Mouse (Mus musculus) CH12.LX (cell line): ENCODE measurements around the gene Mrpl38. TPM values are rescaled to one million over a fixed set of nuclear protein-coding genes. Genes with fewer than 3 reads are reported as not detected.

Experiments used
- DNase-seq: peaks from one replicate; pipeline ENCODE4 v3.0.0-alpha.2; 2013; ENCODE audit errors: extremely low read depth
- H3K27ac ChIP-seq: 2 replicates; pipeline ENCODE4 v1.5.1; 2012; ENCODE audit warnings: low read depth, mild to moderate bottlenecking, control low read depth, moderate library complexity; ENCODE audit not compliant: insufficient read depth
- H3K27me3 ChIP-seq: replicated peaks from 2 replicates; pipeline ENCODE3; 2012; ENCODE audit warnings: inconsistent platforms
- H3K36me3 ChIP-seq, 2 experiments: replicated peaks in 1 of 2; 2 replicates each; pipeline versions ENCODE3 to v1.6.1; 2012; ENCODE audit warnings: inconsistent platforms in 1 of 2, low read length in 1 of 2, mild to moderate bottlenecking in 1 of 2, mixed read lengths in 1 of 2, moderate library complexity in 1 of 2; ENCODE audit not compliant: control insufficient read depth in 1 of 2, insufficient read depth in 1 of 2
- H3K4me1 ChIP-seq, 2 experiments: 2 replicates each; pipeline ENCODE4 v1.6.1; 2012; ENCODE audit warnings: inconsistent platforms in 1 of 2, moderate library complexity in 1 of 2; ENCODE audit not compliant: insufficient read depth in 2 of 2, control insufficient read depth in 1 of 2
- H3K4me2 ChIP-seq: 2 replicates; pipeline ENCODE4 v1.6.1; 2012; ENCODE audit warnings: low read depth, mild to moderate bottlenecking, control low read depth; ENCODE audit not compliant: poor library complexity, insufficient read depth, severe bottlenecking
- H3K4me3 ChIP-seq, 3 experiments: fragments of 150-350 bp in 1 of 3; sonication (generic) in 1 of 3; replicated peaks in 1 of 3; 2 replicates each; pipeline versions ENCODE3 to v1.5.1; 2011 to 2012; ENCODE audit warnings: low read depth in 2 of 3, low read length in 2 of 3, mild to moderate bottlenecking in 2 of 3, moderate library complexity in 2 of 3, control low read depth in 1 of 3, improper control_type of control experiment in 1 of 3, inconsistent platforms in 1 of 3, mixed read lengths in 1 of 3; ENCODE audit not compliant: poor library complexity in 1 of 3
- H3K79me2 ChIP-seq: replicated peaks from 2 replicates; pipeline ENCODE4 v1.6.1; 2012; ENCODE audit warnings: mild to moderate bottlenecking, moderate library complexity; ENCODE audit not compliant: control insufficient read depth, poor library complexity, insufficient read depth, severe bottlenecking; ENCODE audit errors: extremely low read depth
- H3K9ac ChIP-seq: 2 replicates; pipeline ENCODE4 v1.6.1; 2012; ENCODE audit warnings: low read depth, mild to moderate bottlenecking, control low read depth, moderate library complexity; ENCODE audit not compliant: insufficient read depth
- H3K9me3 ChIP-seq: replicated peaks from 2 replicates; pipeline ENCODE3; 2012; ENCODE audit warnings: low read length, inconsistent platforms, mixed read lengths
- BHLHE40 ChIP-seq: IDR thresholded peaks from 2 replicates; pipeline ENCODE4 v1.6.1; 2011; ENCODE audit warnings: mild to moderate bottlenecking, low read depth, low read length, improper control_type of control experiment
- CHD1 ChIP-seq: IDR thresholded peaks from 2 replicates; pipeline ENCODE4 v1.6.1; 2012; ENCODE audit warnings: low read depth, low read length, improper control_type of control experiment, inconsistent platforms
- CHD2 ChIP-seq: IDR thresholded peaks from 2 replicates; pipeline ENCODE4 v1.6.1; 2011; ENCODE audit warnings: low read length, improper control_type of control experiment
- CTCF ChIP-seq, 2 experiments: IDR thresholded peaks in 1 of 2; conservative IDR thresholded peaks in 1 of 2; 2 replicates each; pipeline ENCODE4 v1.5.1; 2011 to 2012; ENCODE audit warnings: low read depth in 2 of 2, low read length in 2 of 2, improper control_type of control experiment in 1 of 2, inconsistent platforms in 1 of 2, mild to moderate bottlenecking in 1 of 2, moderate library complexity in 1 of 2
- E2F4 ChIP-seq: IDR thresholded peaks from 2 replicates; pipeline ENCODE4 v1.6.1; 2011; ENCODE audit warnings: low read depth, low read length, improper control_type of control experiment; ENCODE audit not compliant: insufficient replicate concordance
- ELF1 ChIP-seq: IDR thresholded peaks from 2 replicates; pipeline ENCODE4 v1.6.1; 2014; ENCODE audit warnings: low read depth, mild to moderate bottlenecking, inconsistent platforms, low read length, improper control_type of control experiment
- EP300 ChIP-seq: IDR thresholded peaks from 2 replicates; pipeline ENCODE4 v1.6.1; 2011; ENCODE audit warnings: low read length, improper control_type of control experiment
- ETS1 ChIP-seq: conservative IDR thresholded peaks from 2 replicates; pipeline ENCODE4 v1.6.1; 2012; ENCODE audit warnings: low read depth, mild to moderate bottlenecking, inconsistent platforms, low read length, improper control_type of control experiment, moderate library complexity
- GABPA ChIP-seq: IDR thresholded peaks from 2 replicates; pipeline ENCODE4 v1.6.1; 2012; ENCODE audit warnings: low read depth, low read length, improper control_type of control experiment, inconsistent platforms; ENCODE audit not compliant: insufficient replicate concordance
- HCFC1 ChIP-seq: IDR thresholded peaks from 2 replicates; pipeline ENCODE4 v1.6.1; 2012; ENCODE audit warnings: low read depth, mild to moderate bottlenecking, inconsistent platforms, low read length, improper control_type of control experiment
- JUND ChIP-seq: conservative IDR thresholded peaks from 2 replicates; pipeline ENCODE4 v1.6.1; 2011; ENCODE audit warnings: low read depth, low read length, improper control_type of control experiment
- KAT2A ChIP-seq: IDR thresholded peaks from 2 replicates; pipeline ENCODE4 v1.6.1; 2012; ENCODE audit warnings: low read length, improper control_type of control experiment, inconsistent platforms; ENCODE audit not compliant: insufficient replicate concordance
- MAFK ChIP-seq: IDR thresholded peaks from 2 replicates; pipeline ENCODE4 v1.6.1; 2011; ENCODE audit warnings: low read length, improper control_type of control experiment; ENCODE audit not compliant: insufficient replicate concordance
- MAX ChIP-seq: IDR thresholded peaks from 2 replicates; pipeline ENCODE4 v1.6.1; 2011; ENCODE audit warnings: low read length, improper control_type of control experiment
- MAZ ChIP-seq: IDR thresholded peaks from 2 replicates; pipeline ENCODE4 v1.6.1; 2012; ENCODE audit warnings: low read depth, mild to moderate bottlenecking, inconsistent platforms, low read length, improper control_type of control experiment, moderate library complexity
- MEF2A ChIP-seq: IDR thresholded peaks from 2 replicates; pipeline ENCODE4 v1.6.1; 2014; ENCODE audit warnings: low read depth, mild to moderate bottlenecking, inconsistent platforms, low read length, improper control_type of control experiment, borderline replicate concordance
- NELFE ChIP-seq: IDR thresholded peaks from 2 replicates; pipeline ENCODE4 v1.6.1; 2011; ENCODE audit warnings: low read depth, low read length, improper control_type of control experiment
- NRF1 ChIP-seq: IDR thresholded peaks from 2 replicates; pipeline ENCODE4 v1.6.1; 2014; ENCODE audit warnings: low read depth, mild to moderate bottlenecking, inconsistent platforms, low read length, improper control_type of control experiment, moderate library complexity
- POLR2A ChIP-seq: IDR thresholded peaks from 2 replicates; pipeline ENCODE4 v1.6.1; 2011; ENCODE audit warnings: low read depth, mild to moderate bottlenecking, improper control_type of control experiment, low read length
- POLR2AphosphoS2 ChIP-seq: IDR thresholded peaks from 2 replicates; pipeline ENCODE4 v1.6.1; 2011; ENCODE audit warnings: low read depth, low read length, improper control_type of control experiment
- RAD21 ChIP-seq: IDR thresholded peaks from 2 replicates; pipeline ENCODE4 v1.6.1; 2011; ENCODE audit warnings: low read depth, mild to moderate bottlenecking, low read length, improper control_type of control experiment, moderate library complexity
- RCOR1 ChIP-seq: conservative IDR thresholded peaks from 2 replicates; pipeline ENCODE4 v1.6.1; 2012; ENCODE audit warnings: low read depth, mild to moderate bottlenecking, inconsistent platforms, low read length, improper control_type of control experiment
- SIN3A ChIP-seq: IDR thresholded peaks from 2 replicates; pipeline ENCODE4 v1.6.1; 2012; ENCODE audit warnings: low read length, improper control_type of control experiment, inconsistent platforms
- SMC3 ChIP-seq: IDR thresholded peaks from 2 replicates; pipeline ENCODE4 v1.6.1; 2011; ENCODE audit warnings: low read depth, low read length, improper control_type of control experiment
- TBP ChIP-seq: conservative IDR thresholded peaks from 2 replicates; pipeline ENCODE4 v1.6.1; 2011; ENCODE audit warnings: low read depth, low read length, improper control_type of control experiment
- TCF12 ChIP-seq: IDR thresholded peaks from 2 replicates; pipeline ENCODE4 v1.6.1; 2014; ENCODE audit warnings: low read depth, mild to moderate bottlenecking, inconsistent platforms, low read length, improper control_type of control experiment
- UBTF ChIP-seq: IDR thresholded peaks from 2 replicates; pipeline ENCODE4 v1.6.1; 2012; ENCODE audit warnings: low read depth, mild to moderate bottlenecking, inconsistent platforms, low read length, improper control_type of control experiment, moderate library complexity
- USF2 ChIP-seq: conservative IDR thresholded peaks from 2 replicates; pipeline ENCODE4 v1.6.1; 2011; ENCODE audit warnings: low read depth, low read length, improper control_type of control experiment
- ZC3H11A ChIP-seq: IDR thresholded peaks from 2 replicates; pipeline ENCODE4 v1.6.1; 2012; ENCODE audit warnings: low read depth, mild to moderate bottlenecking, inconsistent platforms, low read length, improper control_type of control experiment
- ZKSCAN1 ChIP-seq: IDR thresholded peaks from 2 replicates; pipeline ENCODE4 v1.6.1; 2012; ENCODE audit warnings: low read depth, inconsistent platforms, low read length, improper control_type of control experiment, borderline replicate concordance
- ZMIZ1 ChIP-seq: IDR thresholded peaks from 2 replicates; pipeline ENCODE4 v1.6.1; 2012; ENCODE audit warnings: low read depth, mild to moderate bottlenecking, inconsistent platforms, low read length, improper control_type of control experiment
- ZNF384 ChIP-seq: IDR thresholded peaks from 2 replicates; pipeline ENCODE4 v1.6.1; 2012; ENCODE audit warnings: low read depth, low read length, improper control_type of control experiment, inconsistent platforms
- dilution Hi-C: fragments of 300-500 bp; cut with MboI; formaldehyde crosslinking; loops from 2 replicates; pipeline ENCODE4 v1.14.3; 2020; ENCODE audit warnings: low sequenced_read_pairs; ENCODE audit not compliant: extremely low pct_unique_long_range_greater_than_20kb, extremely low pct_ligation_motif_present
- in situ Hi-C: fragments of 300-500 bp; cut with MboI; formaldehyde crosslinking; loops from 3 replicates; pipeline ENCODE4 v1.14.3; 2019; ENCODE audit warnings: low sequenced_read_pairs, low pct_ligation_motif_present, low pct_unique_long_range_greater_than_20kb, mixed read lengths
- polyA plus RNA-seq: library from polyadenylated mRNA; unstranded; fragments of >175 nt; gene quantifications from 2 replicates; pipeline ENCODE4 v1.2.1, GENCODE M21; 2012; ENCODE audit warnings: low read depth; ENCODE audit not compliant: insufficient read length
- total RNA-seq, 2 experiments: library from RNA; depleted of rRNA; stranded (reverse); fragments of 300-350 nt in 1 of 2; fragments of >200 nt in 1 of 2; gene quantifications; 2 replicates each; pipeline ENCODE4 v1.2.3; 2012 to 2014

Gene Mrpl38
- total and polyA plus RNA-seq, 3 experiments: 109 to 188 (median 157) TPM

- no peak for TF ChIP-seq ZKSCAN1
Measured at GRCm38 (mm10) chr11:116087194-116088130, 51.2 kb downstream of the Mrpl38 start (continued).

- Histone ChIP-seq H3K4me1 (peaks cover 3 to 35% of the 10 kb centered on the region in 2 experiments), H3K9ac (peak within 1 kb of the TSS; percentile 58), H3K4me3 (peak within 1 kb of the TSS; percentile 63 to 96 (median 63)), H3K9me3 (no peaks in the 10 kb centered on the region), H3K27me3 (no peaks in the 10 kb centered on the region), H3K4me2 (peak within 1 kb of the TSS; percentile 94), H3K27ac (peak within 1 kb of the TSS; percentile 46), H3K36me3 (peaks cover 23 to 40% of the 10 kb centered on the region in 2 experiments), H3K79me2 (peaks cover 16% of the 10 kb centered on the region)
- in situ Hi-C loops: loop anchor here (5.0 kb wide), 1 partner anchor 46 kb away; the partner anchor contains the start of gene Trim65
- dilution Hi-C loops: no loop called here
- peak; percentile 100 for DNase-seq
- no peak for TF ChIP-seq SMC3
- 0 out of 2 replicates have a peak, but pooled peaks have one; percentile 69 for TF ChIP-seq RCOR1
- no peak for TF ChIP-seq CTCF (conservative IDR thresholded peaks at IDR 0.05 in 1 of 2, IDR thresholded peaks at IDR 0.05 in 1 of 2; ENCODE audit: low read depth in 2 of 2, low read length in 2 of 2)
- TF ChIP-seq MEF2A: no peak; the same call in 1 of the 2 replicates
- TF ChIP-seq TBP: peak; percentile 76
- TF ChIP-seq MAZ: peak; percentile 99
- TF ChIP-seq MAX: peak; percentile 98
- TF ChIP-seq JUND: no peak
- peak; percentile 100 for TF ChIP-seq NRF1
- peak; percentile 99 for TF ChIP-seq KAT2A
- TF ChIP-seq ZMIZ1: peak; percentile 74
- TF ChIP-seq TCF12: peak; percentile 73
- TF ChIP-seq CHD1: peak; percentile 88; the same call in 1 of the 2 replicates
- peak; percentile 41; the same call in 1 of the 2 replicates for TF ChIP-seq MAFK
- peak; percentile 80 for TF ChIP-seq POLR2A
- TF ChIP-seq POLR2AphosphoS2: peak; percentile 67; the same call in 1 of the 2 replicates
- no peak for TF ChIP-seq UBTF
- 0 out of 2 replicates have a peak, but pooled peaks have one; percentile 66 for TF ChIP-seq E2F4
- peak; percentile 79 for TF ChIP-seq CHD2
- no peak for TF ChIP-seq RAD21
- peak; percentile 90 for TF ChIP-seq NELFE
- peak; percentile 95; the same call in 1 of the 2 replicates for TF ChIP-seq GABPA
- peak; percentile 77 for TF ChIP-seq ELF1
- TF ChIP-seq ETS1: peak; percentile 70
- no peak for TF ChIP-seq ZC3H11A
- TF ChIP-seq ZNF384: peak; percentile 10; the same call in 1 of the 2 replicates
- no peak for TF ChIP-seq EP300
- peak; percentile 93; the same call in 1 of the 2 replicates for TF ChIP-seq SIN3A
- TF ChIP-seq HCFC1: peak; percentile 93; the same call in 1 of the 2 replicates
- peak; percentile 99 for TF ChIP-seq USF2
- peak; percentile 99 for TF ChIP-seq BHLHE40
- no peak for TF ChIP-seq ZKSCAN1
Measured at GRCm38 (mm10) chr11:116086258-116087193, 52.1 kb downstream of the Mrpl38 start, which contains the start of gene Wbp2. Gene Wbp2 (minus strand): TSS chr11:116086995.
